Mouse (Mus musculus) c-Kit-positive CD71-positive TER-119-negative erythroid progenitor cells, embryonic 14.5 days (primary cell): Measurements from ENCODE around the gene Slc7a15.

Experiments used
- DNase-seq: peaks from one replicate; pipeline ENCODE4 v3.0.0-alpha.2; 2013; ENCODE audit warnings: low read depth

The Slc7a15 gene

GRCm38 (mm10) chr12:8482169-8482568, 116.7 kb downstream of the Slc7a15 start:
- DNase-seq, result no peak
